Mouse (Mus musculus) neural tube, embryonic 14.5 days (tissue): ENCODE data around the gene Vipr1. TPM values are rescaled to one million over a fixed set of nuclear protein-coding genes. Genes with fewer than 3 reads are reported as not detected.

Experiments used
- ATAC-seq: fragments of 200-750 bp; cut with Nextera tagmentation; 2 replicates; pipeline ENCODE4 v1.8.0; 2017; ENCODE audit warnings: low read depth, mild to moderate bottlenecking, moderate TSS enrichment, moderate library complexity
- H3K27ac ChIP-seq: fragments of 300-500 bp; sonication (generic); 2 replicates; pipeline ENCODE4 v1.5.1; 2014; ENCODE audit warnings: low read depth, mild to moderate bottlenecking, control low read depth, low read length, moderate library complexity, mixed read lengths
- H3K27me3 ChIP-seq: fragments of 300-500 bp; sonication (generic); 2 replicates; pipeline ENCODE4 v1.6.1; 2014; ENCODE audit warnings: low read length; ENCODE audit not compliant: control insufficient read depth, insufficient read depth
- H3K36me3 ChIP-seq: fragments of 300-500 bp; sonication (generic); 2 replicates; pipeline ENCODE4 v1.6.1; 2014; ENCODE audit warnings: low read length, mixed read lengths; ENCODE audit not compliant: control insufficient read depth, insufficient read depth
- H3K4me1 ChIP-seq: fragments of 300-500 bp; sonication (generic); 2 replicates; pipeline ENCODE4 v1.6.1; 2014; ENCODE audit warnings: low read length; ENCODE audit not compliant: control insufficient read depth, insufficient read depth
- H3K4me2 ChIP-seq: fragments of 300-500 bp; sonication (generic); 2 replicates; pipeline ENCODE4 v1.6.1; 2014; ENCODE audit warnings: mild to moderate bottlenecking, low read depth, low read length, control low read depth
- H3K4me3 ChIP-seq: fragments of 300-500 bp; sonication (generic); 2 replicates; pipeline ENCODE4 v1.5.1; 2014; ENCODE audit warnings: low read depth, low read length, control low read depth, mixed read lengths
- H3K9ac ChIP-seq: fragments of 300-500 bp; sonication (generic); replicated peaks from 2 replicates; pipeline ENCODE4 v1.6.1; 2014; ENCODE audit warnings: low read depth, mild to moderate bottlenecking, control low read depth, low read length, mixed read lengths
- H3K9me3 ChIP-seq: fragments of 300-500 bp; sonication (generic); 2 replicates; pipeline ENCODE4 v1.6.1; 2016; ENCODE audit warnings: low read length; ENCODE audit not compliant: control insufficient read depth
- WGBS: fragments of 180-500 bp; shearing (Covaris S2); extraction: QIAGEN DNeasy Blood & Tissue Kit; methylation state at CpG from one replicate; pipeline ENCODE4 v1.1.7; 2014; 5-methylcytosine and 5-hydroxymethylcytosine counted together
- polyA plus RNA-seq: library from polyadenylated mRNA; unstranded; fragments of >200 nt; fragmentation: Nextera tagmentation; extraction: Ambion mirVana; gene quantifications from 2 replicates; pipeline ENCODE4 v1.2.1, GENCODE M21; 2014

Vipr1 gene
- polyA plus RNA-seq, 1 experiment from 2014 or later = 0.20 TPM

DNA sequence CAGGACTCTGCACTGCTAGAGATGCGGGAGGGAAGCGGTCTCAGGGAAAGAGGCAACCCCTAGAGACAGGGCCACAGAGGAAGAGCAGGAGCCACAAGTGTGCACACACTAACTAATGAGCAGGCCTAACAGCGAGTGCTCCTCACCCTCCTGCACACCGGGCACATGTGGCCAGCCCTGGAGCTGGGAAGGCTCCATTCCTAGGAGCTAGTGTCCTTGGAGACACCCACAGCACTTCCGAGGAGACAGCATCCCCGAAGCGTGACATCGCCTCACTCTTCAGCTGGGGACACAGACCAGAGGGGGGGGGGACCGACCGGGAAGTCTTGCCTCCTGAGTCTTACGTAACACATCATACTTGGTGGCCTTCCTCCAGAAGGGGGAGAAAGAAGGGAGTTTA lies 25.3 kb downstream of the Vipr1 start:
- WGBS = 69% methylated on average over 11 of the region's 11 CpGs
- Histone ChIP-seq H3K27ac (no peak overlapping the region), H3K4me1 (no peaks in the 10 kb centered on the region), H3K4me2 (no peak overlapping the region), H3K4me3 (no peak overlapping the region), H3K9me3 (no peaks in the 10 kb centered on the region), H3K27me3 (0 out of 2 replicates have a peak, but pooled peaks cover 3% of the 10 kb centered on the region), H3K9ac (no peak overlapping the region), H3K36me3 (no peaks in the 10 kb centered on the region)
- no peak; the same call in 1 of the 2 replicates for ATAC-seq

DNA sequence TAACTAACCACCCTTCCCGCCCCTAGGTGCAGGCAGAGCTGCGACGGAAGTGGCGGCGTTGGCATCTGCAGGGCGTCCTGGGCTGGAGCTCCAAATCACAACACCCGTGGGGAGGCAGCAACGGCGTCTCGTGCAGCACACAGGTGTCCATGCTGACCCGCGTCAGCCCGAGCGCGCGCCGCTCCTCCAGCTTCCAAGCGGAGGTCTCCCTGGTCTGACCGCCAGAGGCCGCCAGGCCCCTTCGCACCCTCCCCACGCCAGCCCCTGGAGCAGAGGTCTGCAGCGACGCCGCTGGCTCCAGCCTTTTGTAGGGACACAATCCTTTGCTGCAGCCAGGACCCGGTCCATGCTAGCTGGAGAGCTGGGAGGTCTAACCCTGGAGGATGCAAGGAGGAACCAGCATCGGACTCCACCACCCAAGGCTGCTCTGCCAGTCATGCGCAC lies 26.9 kb downstream of the Vipr1 start:
- no peaks in the 10 kb centered on the region for H3K36me3 ChIP-seq
- peak overlapping the region; percentile 48 for H3K9ac ChIP-seq
- peak overlapping the region; percentile 63 for H3K4me2 ChIP-seq
- no peaks in the 10 kb centered on the region for H3K4me1 ChIP-seq
- H3K27ac ChIP-seq = no peak overlapping the region
- ATAC-seq = peak; percentile 70
- peak overlapping the region; percentile 29 for H3K4me3 ChIP-seq
- H3K27me3 ChIP-seq = 0 out of 2 replicates have a peak, but pooled peaks cover 3% of the 10 kb centered on the region
- H3K9me3 ChIP-seq = no peaks in the 10 kb centered on the region
- 1% methylated on average over 28 of the region's 28 CpGs for WGBS

DNA sequence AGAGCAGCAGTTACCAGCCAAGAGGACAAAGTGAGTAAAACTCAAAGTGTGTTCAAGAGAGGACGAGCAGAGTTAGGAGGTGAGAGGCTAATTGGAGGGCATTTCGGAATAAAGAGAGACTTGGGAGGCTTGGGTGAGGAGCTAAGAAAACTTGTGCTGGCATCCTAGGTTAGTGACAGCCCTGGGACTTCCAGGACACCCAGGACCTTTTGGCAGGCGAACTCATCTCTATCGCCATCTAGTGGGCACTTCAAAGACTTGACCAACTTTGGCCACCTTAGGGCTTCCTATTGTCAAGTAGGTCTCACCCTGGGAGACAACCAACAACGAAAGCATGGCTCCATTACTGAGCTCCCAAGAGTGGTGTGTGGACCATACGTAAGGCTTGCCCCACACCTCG lies 28.8 kb downstream of the Vipr1 start:
- H3K9ac ChIP-seq = no peak overlapping the region
- ATAC-seq = no peak
- H3K4me2 ChIP-seq = no peak overlapping the region
- no peak overlapping the region for H3K4me3 ChIP-seq
- H3K27ac ChIP-seq = no peak overlapping the region
- 0 out of 2 replicates have a peak, but pooled peaks cover 3% of the 10 kb centered on the region for H3K27me3 ChIP-seq
- WGBS = 13% methylated on average over 7 of the region's 7 CpGs
- H3K4me1 ChIP-seq = no peaks in the 10 kb centered on the region
- no peaks in the 10 kb centered on the region for H3K36me3 ChIP-seq
- H3K9me3 ChIP-seq = no peaks in the 10 kb centered on the region

DNA sequence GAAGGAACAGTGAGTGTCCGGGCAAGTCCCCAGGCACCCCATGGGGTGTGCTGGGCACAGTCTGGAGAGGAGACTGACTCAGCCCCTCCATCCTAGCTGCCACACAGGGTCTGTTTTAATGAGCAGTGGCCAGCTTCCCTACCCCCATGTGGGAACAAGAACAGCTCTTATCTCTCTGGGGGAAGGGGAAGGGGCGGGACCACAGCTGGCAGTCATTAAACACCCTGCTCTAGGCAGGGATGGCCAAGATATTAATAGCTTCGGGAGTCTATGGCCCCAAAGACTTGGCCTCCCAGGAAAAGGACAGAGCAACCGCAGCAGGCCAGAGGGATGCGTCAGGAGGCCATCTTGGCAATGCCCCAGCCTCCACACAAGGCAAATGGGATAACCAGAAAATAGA lies 29.8 kb downstream of the Vipr1 start:
- Histone ChIP-seq H3K4me1 (no peaks in the 10 kb centered on the region), H3K9me3 (no peaks in the 10 kb centered on the region), H3K9ac (no peak overlapping the region), H3K27me3 (0 out of 2 replicates have a peak, but pooled peaks cover 3% of the 10 kb centered on the region), H3K4me3 (no peak overlapping the region), H3K36me3 (no peaks in the 10 kb centered on the region), H3K4me2 (no peak overlapping the region), H3K27ac (no peak overlapping the region)
- WGBS = 53% methylated on average over 5 of the region's 5 CpGs
- ATAC-seq = no peak

DNA sequence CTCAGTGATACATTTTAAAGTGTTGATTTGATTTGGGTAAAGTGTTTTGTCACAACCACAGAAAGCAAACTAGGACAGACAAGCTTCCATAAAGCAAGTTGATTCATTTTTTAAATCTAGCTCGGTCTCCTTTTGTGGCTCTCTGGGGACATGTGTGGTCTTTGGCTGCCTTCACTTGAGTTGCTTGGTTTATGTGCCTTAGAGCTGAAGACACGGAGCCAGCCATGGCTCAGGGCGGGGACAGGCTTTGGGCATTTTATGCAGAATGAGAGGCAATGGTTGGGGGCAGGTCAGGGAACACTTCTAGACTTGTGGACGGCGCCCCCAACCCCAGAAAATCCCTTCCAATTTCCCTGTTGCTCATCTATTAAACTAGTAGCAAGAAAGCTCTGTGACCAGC lies 31.2 kb downstream of the Vipr1 start:
- ATAC-seq = no peak

DNA sequence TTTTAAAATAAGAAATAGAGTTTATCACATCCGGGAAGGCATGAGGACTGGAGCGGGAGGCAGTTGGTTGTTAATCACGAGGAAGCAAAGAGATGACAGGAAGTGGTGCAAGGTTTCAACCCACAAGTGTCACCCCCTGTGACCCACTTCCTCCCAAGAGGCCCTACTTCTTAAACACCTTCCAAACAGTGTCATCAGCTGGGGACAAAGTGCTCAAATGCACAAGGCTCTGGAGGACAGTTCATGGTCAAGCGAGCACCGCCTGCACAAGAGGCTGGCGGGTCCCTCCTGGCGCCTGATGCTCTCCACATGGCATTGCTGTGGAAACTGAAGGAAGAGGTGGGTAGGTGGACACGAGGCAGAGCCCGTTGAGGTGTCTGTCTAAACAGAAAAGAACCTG lies 32.5 kb downstream of the Vipr1 start:
- Histone ChIP-seq H3K4me3 (no peak overlapping the region), H3K27me3 (no peaks in the 10 kb centered on the region), H3K9ac (no peak overlapping the region), H3K4me2 (no peak overlapping the region), H3K36me3 (no peaks in the 10 kb centered on the region), H3K27ac (no peak overlapping the region), H3K4me1 (peaks cover 2% of the 10 kb centered on the region; the same call in 1 of the 2 replicates), H3K9me3 (no peaks in the 10 kb centered on the region)
- 90% methylated on average over 9 of the region's 9 CpGs for WGBS
- no peak for ATAC-seq

More for the DNA sequence above, 31.2 kb downstream of the Vipr1 start:
- H3K4me3 ChIP-seq = no peak overlapping the region
- no peak overlapping the region for H3K27ac ChIP-seq
- H3K4me2 ChIP-seq = no peak overlapping the region
- 80% methylated on average over 5 of the region's 5 CpGs for WGBS
- H3K27me3 ChIP-seq = 0 out of 2 replicates have a peak, but pooled peaks cover 3% of the 10 kb centered on the region
- no peaks in the 10 kb centered on the region for H3K36me3 ChIP-seq
- no peak overlapping the region for H3K9ac ChIP-seq
- no peaks in the 10 kb centered on the region for H3K4me1 ChIP-seq
- H3K9me3 ChIP-seq = no peaks in the 10 kb centered on the region

DNA sequence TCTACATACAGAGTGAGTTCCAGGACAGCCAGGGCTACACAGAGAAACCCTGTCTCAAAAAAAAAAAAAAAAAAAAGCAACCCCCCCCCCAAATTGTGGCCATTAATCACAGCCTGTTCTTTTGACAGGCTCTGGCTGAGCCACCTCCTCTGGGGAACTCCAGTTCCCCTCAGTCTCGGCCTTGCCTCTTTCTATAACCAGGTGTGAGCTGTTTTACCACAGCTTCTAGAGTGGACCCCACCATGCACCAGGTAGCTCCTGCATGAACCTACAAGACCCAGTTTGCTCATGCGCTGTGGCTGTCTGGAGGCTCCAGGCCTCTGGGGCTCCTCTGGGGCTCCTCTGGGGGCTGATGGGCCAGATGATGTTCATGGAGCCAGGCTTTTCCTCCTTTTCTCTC lies 33.0 kb downstream of the Vipr1 start:
- H3K27ac ChIP-seq = no peak overlapping the region
- peaks cover 2% of the 10 kb centered on the region; the same call in 1 of the 2 replicates for H3K4me1 ChIP-seq
- H3K9me3 ChIP-seq = no peaks in the 10 kb centered on the region
- 98% methylated on average over 2 of the region's 2 CpGs for WGBS
- H3K27me3 ChIP-seq = no peaks in the 10 kb centered on the region
- H3K9ac ChIP-seq = no peak overlapping the region
- no peaks in the 10 kb centered on the region for H3K36me3 ChIP-seq
- H3K4me2 ChIP-seq = no peak overlapping the region
- no peak for ATAC-seq
- no peak overlapping the region for H3K4me3 ChIP-seq

DNA sequence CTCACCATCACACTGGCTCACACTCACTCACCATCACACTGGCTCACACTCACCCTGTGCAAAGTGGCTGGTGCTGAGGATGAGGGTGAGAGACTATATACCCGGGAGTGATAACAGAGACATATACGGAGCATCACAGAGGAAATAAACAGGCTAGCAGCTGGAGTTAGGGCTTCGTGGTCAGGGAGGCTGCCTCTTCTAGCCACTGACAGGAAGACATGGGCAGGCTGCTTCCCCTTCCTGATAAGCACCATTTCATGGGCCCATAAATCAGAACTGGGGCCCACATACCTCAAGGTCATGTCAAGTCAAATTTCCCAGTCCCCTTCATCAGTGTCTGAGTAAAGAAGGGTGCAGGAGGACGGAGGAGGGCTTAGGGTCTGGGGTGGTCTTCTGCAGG lies 34.6 kb downstream of the Vipr1 start:
- no peak for ATAC-seq

DNA sequence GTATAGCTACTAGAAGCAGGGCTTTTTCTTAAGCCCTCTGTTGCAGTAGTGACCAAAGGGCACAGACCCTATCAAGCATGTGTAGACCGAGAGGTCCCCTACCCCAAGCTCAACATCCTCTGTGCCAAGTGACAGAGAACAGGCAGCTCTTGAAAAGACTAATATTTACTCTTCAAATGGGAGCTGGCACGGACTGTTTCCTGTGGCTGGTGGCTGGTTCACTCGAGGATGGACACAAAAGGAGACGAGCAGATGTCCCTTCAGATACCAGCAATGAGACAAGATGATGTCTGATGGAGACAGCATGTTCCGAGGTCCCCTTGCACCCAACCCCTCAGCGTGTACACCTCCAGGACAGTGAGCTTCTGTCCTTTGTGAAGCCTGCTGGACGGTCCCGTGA lies 35.0 kb downstream of the Vipr1 start:
- 80% methylated on average over 8 of the region's 8 CpGs for WGBS
- Histone ChIP-seq H3K4me2 (no peak overlapping the region), H3K9me3 (no peaks in the 10 kb centered on the region), H3K4me1 (peaks cover 2% of the 10 kb centered on the region; the same call in 1 of the 2 replicates), H3K9ac (no peak overlapping the region), H3K27ac (no peak overlapping the region), H3K36me3 (peaks cover 5% of the 10 kb centered on the region), H3K4me3 (no peak overlapping the region), H3K27me3 (no peaks in the 10 kb centered on the region)
- no peak for ATAC-seq

More for the DNA sequence above, 34.6 kb downstream of the Vipr1 start:
- 79% methylated on average over 4 of the region's 4 CpGs for WGBS
- Histone ChIP-seq H3K27me3 (no peaks in the 10 kb centered on the region), H3K9me3 (no peaks in the 10 kb centered on the region), H3K9ac (no peak overlapping the region), H3K4me2 (no peak overlapping the region), H3K36me3 (peaks cover 3% of the 10 kb centered on the region), H3K4me1 (peaks cover 2% of the 10 kb centered on the region; the same call in 1 of the 2 replicates), H3K27ac (no peak overlapping the region), H3K4me3 (no peak overlapping the region)
